Mouse (Mus musculus) spleen, postnatal 0 days (tissue): ENCODE results near the gene Cd163l1. TPM values are rescaled to one million over a fixed set of nuclear protein-coding genes. Genes with fewer than 3 reads are reported as not detected.

Experiments used
- polyA plus RNA-seq: library from polyadenylated mRNA; unstranded; fragments of >200 nt; fragmentation: Nextera tagmentation; extraction: Ambion mirVana; gene quantifications from 2 replicates; pipeline ENCODE4 v1.2.1, GENCODE M21; 2015

Gene Cd163l1
- 0.65 and 1.1 TPM in 2 replicates for polyA plus RNA-seq

DNA sequence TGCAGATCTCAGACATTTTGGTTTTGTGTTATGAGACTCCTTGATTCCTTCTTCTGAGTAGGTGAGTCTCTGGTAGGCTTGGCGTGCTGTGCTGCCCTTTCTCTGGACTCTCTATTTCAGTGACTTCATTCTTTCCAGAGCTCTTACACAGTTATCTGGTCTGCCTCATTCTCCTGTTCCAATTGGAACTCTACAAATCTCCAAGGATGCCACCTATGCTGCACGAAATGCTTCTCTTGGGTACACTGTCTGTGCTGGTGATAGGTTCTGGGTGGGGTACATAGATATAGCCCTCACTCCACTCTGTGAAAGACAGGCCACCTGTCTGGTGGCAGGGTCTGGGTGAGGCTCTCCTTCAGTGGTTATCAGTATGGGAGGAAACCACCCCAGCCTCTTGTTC, at the start of gene Cd163l1:
Gene Cd163l1, plus strand, starts transcription at position 301 of the 400 bp plus-strand sequence.

DNA sequence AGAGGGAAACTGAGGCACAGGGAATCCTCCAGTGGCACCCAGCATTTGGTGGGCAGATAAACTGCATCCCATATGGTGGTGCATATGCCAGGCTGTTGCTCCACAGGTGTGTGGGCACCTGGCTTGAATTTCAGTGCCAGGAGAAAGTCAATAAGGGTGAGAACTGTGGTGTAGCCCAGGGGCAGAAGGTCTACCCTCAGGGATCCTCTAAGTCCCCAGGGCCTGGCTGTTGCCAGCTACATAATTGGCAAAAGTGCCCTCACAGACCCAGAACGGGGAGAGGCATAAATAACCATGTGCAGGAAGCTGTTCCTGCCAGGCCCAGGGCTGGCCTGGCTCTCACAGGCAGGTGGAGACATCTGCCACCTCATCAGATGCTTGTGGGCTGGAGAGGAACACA, 45.1 kb upstream of the Cd163l1 start, which contains the start of gene Olfr523:
Gene Olfr523, plus strand, starts transcription at position 282 of the 400 bp plus-strand sequence.

GRCm38 (mm10) chr7:140205864-140206263, 12.2 kb upstream of the Cd163l1 start, which contains the start of gene Olfr524:
Gene Olfr524, minus strand, starts transcription at chr7:140205964.

DNA sequence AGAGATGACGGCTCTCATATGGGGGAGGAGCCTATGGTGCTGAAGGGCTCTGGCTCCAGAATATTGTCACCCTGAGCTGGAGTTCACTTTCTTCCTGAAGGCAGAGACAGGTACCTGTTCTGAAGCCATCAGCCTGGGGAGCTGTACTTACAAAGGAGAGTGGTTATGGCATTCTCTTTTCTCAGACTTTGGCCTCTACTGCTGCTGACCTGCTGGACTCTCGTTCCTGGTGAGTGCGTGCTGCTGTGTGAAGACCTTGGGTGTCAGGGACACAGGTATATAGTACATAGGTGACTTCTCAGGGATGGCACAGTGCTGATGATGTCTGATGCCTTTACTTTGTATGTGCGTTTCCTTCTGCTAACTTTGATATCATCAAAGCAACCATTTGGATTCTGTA, 29.1 kb downstream of the Cd163l1 start, which contains the start of gene 5830411N06Rik:
Gene 5830411N06Rik, plus strand, starts transcription at position 69 of the 400 bp plus-strand sequence.

Other genes with a start within 250 kb of the Cd163l1 start
- 0.57 and 0.61 TPM in 2 replicates for gene 6430531B16Rik, start 239.5 kb upstream of the Cd163l1 start, polyA plus RNA-seq
- gene Adam8, start 225.7 kb upstream of the Cd163l1 start, polyA plus RNA-seq = 8.6 and 11.5 TPM in 2 replicates
- 21.9 and 22.6 TPM in 2 replicates for gene Zfp511, start 181.9 kb upstream of the Cd163l1 start, polyA plus RNA-seq
- 28.0 TPM in 2 replicates for gene Tubgcp2, start 181.6 kb upstream of the Cd163l1 start, polyA plus RNA-seq
- gene Msx3, start 169.2 kb upstream of the Cd163l1 start, polyA plus RNA-seq = not detected in 2 replicates
- gene Caly, start 135.7 kb upstream of the Cd163l1 start, polyA plus RNA-seq = 0.23 and 0.30 TPM in 2 replicates
- gene Prap1, start 124.9 kb upstream of the Cd163l1 start, polyA plus RNA-seq = not detected in 2 replicates
- 9.7 and 10.0 TPM in 2 replicates for gene Fuom, start 115.8 kb upstream of the Cd163l1 start, polyA plus RNA-seq
- gene Paox, start 102.5 kb upstream of the Cd163l1 start, polyA plus RNA-seq = 14.4 and 15.9 TPM in 2 replicates
- 45.9 and 53.3 TPM in 2 replicates for gene Echs1, start 101.8 kb upstream of the Cd163l1 start, polyA plus RNA-seq
- 16.9 and 18.4 TPM in 2 replicates for gene Mtg1, start 80.7 kb upstream of the Cd163l1 start, polyA plus RNA-seq
- 0.04 TPM in 1 of 2 replicates, not detected in the other for gene Sprn, start 63.4 kb upstream of the Cd163l1 start, polyA plus RNA-seq
- not detected in 2 replicates for gene Olfr522, start 53.5 kb upstream of the Cd163l1 start, polyA plus RNA-seq
- gene Olfr523, start 45.0 kb upstream of the Cd163l1 start, polyA plus RNA-seq = not detected in 2 replicates
- gene Olfr524, start 12.3 kb upstream of the Cd163l1 start, polyA plus RNA-seq = not detected in 2 replicates
- 0.04 and 0.07 TPM in 2 replicates for gene 5830411N06Rik, start 29.0 kb downstream of the Cd163l1 start, polyA plus RNA-seq
- not detected in 2 replicates for gene Olfr525, start 102.6 kb downstream of the Cd163l1 start, polyA plus RNA-seq
- not detected in 2 replicates for gene Olfr527, start 115.8 kb downstream of the Cd163l1 start, polyA plus RNA-seq
- not detected in 2 replicates for gene Olfr60, start 143.4 kb downstream of the Cd163l1 start, polyA plus RNA-seq
- gene Olfr530, start 158.1 kb downstream of the Cd163l1 start, polyA plus RNA-seq = 0.06 TPM in 1 of 2 replicates, not detected in the other
- not detected in 2 replicates for gene Olfr531, start 184.7 kb downstream of the Cd163l1 start, polyA plus RNA-seq
- gene Olfr532, start 203.4 kb downstream of the Cd163l1 start, polyA plus RNA-seq = not detected in 2 replicates
- gene Olfr533, start 245.1 kb downstream of the Cd163l1 start, polyA plus RNA-seq = not detected in 2 replicates